Mouse (Mus musculus) neural tube, embryonic 13.5 days (tissue): ENCODE results near the gene Ms4a14. TPM values are rescaled to one million over a fixed set of nuclear protein-coding genes. Genes with fewer than 3 reads are reported as not detected.

Source experiments
- polyA plus RNA-seq: library from polyadenylated mRNA; unstranded; fragments of >200 nt; fragmentation: Nextera tagmentation; extraction: Ambion mirVana; gene quantifications from 2 replicates; pipeline ENCODE4 v1.2.1, GENCODE M21; 2015

Ms4a14 gene
- polyA plus RNA-seq, 1 experiment from 2014 or later, result 0.08 TPM

Other genes starting within 250 kb of the Ms4a14 start
- gene Ms4a8a, start 233.4 kb downstream of the Ms4a14 start, polyA plus RNA-seq, result not detected in 2 replicates
- not detected in 2 replicates for gene 1700017D01Rik, start 183.6 kb downstream of the Ms4a14 start, polyA plus RNA-seq
- gene 1700025F22Rik, start 149.1 kb downstream of the Ms4a14 start, polyA plus RNA-seq, result not detected in 2 replicates
- gene Ms4a13, start 117.7 kb downstream of the Ms4a14 start, polyA plus RNA-seq, result not detected in 2 replicates
- not detected in 2 replicates for gene Ms4a12, start 82.0 kb downstream of the Ms4a14 start, polyA plus RNA-seq
- gene Ms4a1, start 48.2 kb downstream of the Ms4a14 start, polyA plus RNA-seq, result not detected in 2 replicates
- not detected in 2 replicates for gene Ms4a5, start 30.6 kb downstream of the Ms4a14 start, polyA plus RNA-seq
- 3.9 and 4.3 TPM in 2 replicates for gene Ms4a7, start 21.7 kb upstream of the Ms4a14 start, polyA plus RNA-seq
- gene Ms4a4a, start 61.1 kb upstream of the Ms4a14 start, polyA plus RNA-seq, result 3.2 and 3.6 TPM in 2 replicates
- 0.11 and 0.59 TPM in 2 replicates for gene Ms4a4c, start 90.3 kb upstream of the Ms4a14 start, polyA plus RNA-seq
- not detected in 2 replicates for gene Ms4a4b, start 129.1 kb upstream of the Ms4a14 start, polyA plus RNA-seq
- gene Ms4a6c, start 154.9 kb upstream of the Ms4a14 start, polyA plus RNA-seq, result 2.9 and 3.3 TPM in 2 replicates
- gene Gm8369, start 171.5 kb upstream of the Ms4a14 start, polyA plus RNA-seq, result not detected in 2 replicates
- 3.7 and 3.8 TPM in 2 replicates for gene Ms4a6b, start 202.1 kb upstream of the Ms4a14 start, polyA plus RNA-seq
- gene Ms4a4d, start 222.3 kb upstream of the Ms4a14 start, polyA plus RNA-seq, result 0.25 TPM in 1 of 2 replicates, not detected in the other